Mouse (Mus musculus) lung, postnatal 0 days (tissue): Measurements from ENCODE around the gene Gm20547.

ENCODE experiments used
- CTCF ChIP-seq: IDR thresholded peaks from 2 replicates; pipeline ENCODE4 v1.5.1; 2016; ENCODE audit warnings: antibody characterized with exemption, mild to moderate bottlenecking
- EP300 ChIP-seq: IDR thresholded peaks from 2 replicates; pipeline ENCODE4 v1.6.1; 2016; ENCODE audit warnings: antibody characterized with exemption, mild to moderate bottlenecking, control low read depth

DNA sequence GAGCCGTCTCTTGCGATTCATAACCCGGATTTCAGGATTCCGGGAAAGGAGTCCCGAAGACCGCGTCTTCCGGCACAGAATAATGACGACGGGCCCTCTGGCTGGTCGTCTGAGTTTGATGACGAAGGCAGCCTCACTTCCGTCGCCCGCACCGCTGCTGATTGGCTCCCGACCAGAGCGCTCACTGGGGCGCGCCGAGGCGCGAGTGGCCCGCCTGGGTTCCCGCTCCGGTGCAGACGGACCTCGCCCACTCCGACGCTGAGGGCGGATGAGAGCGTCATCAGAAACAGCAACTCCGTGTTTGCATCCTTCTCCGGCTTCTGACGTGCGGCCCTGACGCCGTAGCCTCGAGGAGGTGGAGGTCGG, 45.0 kb downstream of the Gm20547 start, which contains the start of the genes Stk19 and Dxo:
- TF ChIP-seq CTCF (no peak), EP300 (no peak)
